Mouse (Mus musculus): ENCODE data around the gene Tcf20. TPM values are rescaled to one million over a fixed set of nuclear protein-coding genes. Genes with fewer than 3 reads are reported as not detected.
A peak's percentile ranks its signal among the peaks of the same experiment; 100 is the strongest.

Tcf20 gene
- total and polyA plus RNA-seq, 3 experiments, result 24.2 to 146 (median 128) TPM

GRCm38 (mm10) chr15:82898141-82898739, 89.4 kb downstream of the Tcf20 start:
- no peak for ATAC-seq (ENCODE audit: extremely low read depth, insufficient number of reproducible peaks, low FRiP score, poor library complexity, severe bottlenecking)
- peaks cover 37% of the 10 kb centered on the region for H3K4me1 ChIP-seq (ENCODE audit: insufficient read depth, low read depth, low read length)
- no peak for DNase-seq (ENCODE audit: low spot score)

GRCm38 (mm10) chr15:82896336-82896735, 91.3 kb downstream of the Tcf20 start:
- no peak for ATAC-seq (ENCODE audit: extremely low read depth, insufficient number of reproducible peaks, low FRiP score, poor library complexity, severe bottlenecking)
- Histone ChIP-seq H3K9me3 (replicated peaks) (no peaks in the 10 kb centered on the region), H3K4me1 (ENCODE audit: insufficient read depth, low read depth, low read length) (peaks cover 39% of the 10 kb centered on the region), H3K27me3 (ENCODE audit: insufficient read depth, low read length) (no peaks in the 10 kb centered on the region), H3K4me3 (ENCODE audit: low read depth, low read length) (no peak overlapping the region), H3K36me3 (replicated peaks) (peaks cover 18% of the 10 kb centered on the region)
- TF ChIP-seq POLR2AphosphoS5 (IDR thresholded peaks at IDR 0.05; ENCODE audit: insufficient replicate concordance, low read depth, low read length) (no peak), GATA2 (IDR thresholded peaks at IDR 0.05; ENCODE audit: borderline replicate concordance, low read depth, low read length) (no peak), TAL1 (conservative IDR thresholded peaks at IDR 0.05; ENCODE audit: low read depth, low read length) (no peak), CTCF (IDR thresholded peaks at IDR 0.05; ENCODE audit: low read depth, low read length) (no peak), GATA1 (IDR thresholded peaks at IDR 0.05; ENCODE audit: borderline replicate concordance, low read length) (no peak)
- no peak for DNase-seq (ENCODE audit: low spot score)

More at GRCm38 (mm10) chr15:82898141-82898739, 89.4 kb downstream of the Tcf20 start:
- TF ChIP-seq GATA2 (IDR thresholded peaks at IDR 0.05; ENCODE audit: borderline replicate concordance, low read depth, low read length), result no peak
- no peak for TF ChIP-seq CTCF (IDR thresholded peaks at IDR 0.05; ENCODE audit: low read depth, low read length)
- no peak for TF ChIP-seq POLR2AphosphoS5 (IDR thresholded peaks at IDR 0.05; ENCODE audit: insufficient replicate concordance, low read depth, low read length)
- no peak for TF ChIP-seq GATA1 (IDR thresholded peaks at IDR 0.05; ENCODE audit: borderline replicate concordance, low read length)
- TF ChIP-seq TAL1 (conservative IDR thresholded peaks at IDR 0.05; ENCODE audit: low read depth, low read length), result no peak
- H3K36me3 ChIP-seq (replicated peaks), result peaks cover 31% of the 10 kb centered on the region
- H3K9me3 ChIP-seq (replicated peaks), result no peaks in the 10 kb centered on the region
- no peaks in the 10 kb centered on the region for H3K27me3 ChIP-seq (ENCODE audit: insufficient read depth, low read length)
- peak overlapping the region; percentile 96 for H3K4me3 ChIP-seq (ENCODE audit: low read depth, low read length)

- DNase-seq (ENCODE audit: low spot score) (no peak), ATAC-seq (ENCODE audit: extremely low read depth, insufficient number of reproducible peaks, low FRiP score, poor library complexity, severe bottlenecking) (no peak)
- peaks cover 34% of the 10 kb centered on the region for H3K4me1 ChIP-seq (ENCODE audit: insufficient read depth, low read depth, low read length)
- H3K4me3 ChIP-seq (ENCODE audit: low read depth, low read length), result no peak overlapping the region
- H3K9me3 ChIP-seq (replicated peaks), result no peaks in the 10 kb centered on the region
- TF ChIP-seq CTCF (IDR thresholded peaks at IDR 0.05; ENCODE audit: low read depth, low read length), result no peak
- no peaks in the 10 kb centered on the region for H3K27me3 ChIP-seq (ENCODE audit: insufficient read depth, low read length)
- peaks cover 21% of the 10 kb centered on the region for H3K36me3 ChIP-seq (replicated peaks)
These were observed 97.2 kb downstream of the Tcf20 start for GRCm38 (mm10) chr15:82890470-82890869.

- ATAC-seq (ENCODE audit: extremely low read depth, insufficient number of reproducible peaks, low FRiP score, poor library complexity, severe bottlenecking), result no peak
- H3K9me3 ChIP-seq (replicated peaks), result no peaks in the 10 kb centered on the region
- peaks cover 19% of the 10 kb centered on the region for H3K36me3 ChIP-seq (replicated peaks)
- peaks cover 30% of the 10 kb centered on the region for H3K4me1 ChIP-seq (ENCODE audit: insufficient read depth, low read depth, low read length)
- H3K27me3 ChIP-seq (ENCODE audit: insufficient read depth, low read length), result no peaks in the 10 kb centered on the region
- no peak for DNase-seq (ENCODE audit: low spot score)
- TF ChIP-seq TAL1 (conservative IDR thresholded peaks at IDR 0.05; ENCODE audit: low read depth, low read length) (no peak), GATA2 (IDR thresholded peaks at IDR 0.05; ENCODE audit: borderline replicate concordance, low read depth, low read length) (no peak), GATA1 (IDR thresholded peaks at IDR 0.05; ENCODE audit: borderline replicate concordance, low read length) (no peak), POLR2AphosphoS5 (IDR thresholded peaks at IDR 0.05; ENCODE audit: insufficient replicate concordance, low read depth, low read length) (no peak), CTCF (IDR thresholded peaks at IDR 0.05; ENCODE audit: low read depth, low read length) (no peak)
- H3K4me3 ChIP-seq (ENCODE audit: low read depth, low read length), result no peak overlapping the region
These were observed 98.2 kb downstream of the Tcf20 start for GRCm38 (mm10) chr15:82889426-82889825.

GRCm38 (mm10) chr15:82888466-82888865, 99.2 kb downstream of the Tcf20 start:
- H3K4me1 ChIP-seq (ENCODE audit: insufficient read depth, low read depth, low read length), result peaks cover 23% of the 10 kb centered on the region
- H3K27me3 ChIP-seq (ENCODE audit: insufficient read depth, low read length), result no peaks in the 10 kb centered on the region
- DNase-seq (ENCODE audit: low spot score) (peak; percentile 19), ATAC-seq (ENCODE audit: extremely low read depth, insufficient number of reproducible peaks, low FRiP score, poor library complexity, severe bottlenecking) (peak; percentile 49)
- H3K4me3 ChIP-seq (ENCODE audit: low read depth, low read length), result no peak overlapping the region
- TF ChIP-seq GATA1 (IDR thresholded peaks at IDR 0.05; ENCODE audit: borderline replicate concordance, low read length), result no peak
- TF ChIP-seq CTCF (IDR thresholded peaks at IDR 0.05; ENCODE audit: low read depth, low read length), result no peak
- TF ChIP-seq GATA2 (IDR thresholded peaks at IDR 0.05; ENCODE audit: borderline replicate concordance, low read depth, low read length), result no peak
- no peak for TF ChIP-seq POLR2AphosphoS5 (IDR thresholded peaks at IDR 0.05; ENCODE audit: insufficient replicate concordance, low read depth, low read length)
- no peak for TF ChIP-seq TAL1 (conservative IDR thresholded peaks at IDR 0.05; ENCODE audit: low read depth, low read length)
- H3K9me3 ChIP-seq (replicated peaks), result no peaks in the 10 kb centered on the region
- peaks cover 19% of the 10 kb centered on the region for H3K36me3 ChIP-seq (replicated peaks)

GRCm38 (mm10) chr15:82877309-82877708, 110.4 kb downstream of the Tcf20 start:
- DNase-seq (ENCODE audit: low spot score), result peak; percentile 9
- TF ChIP-seq GATA2 (IDR thresholded peaks at IDR 0.05; ENCODE audit: borderline replicate concordance, low read depth, low read length), result no peak
- no peak for TF ChIP-seq CTCF (IDR thresholded peaks at IDR 0.05; ENCODE audit: low read depth, low read length)
- TF ChIP-seq TAL1 (conservative IDR thresholded peaks at IDR 0.05; ENCODE audit: low read depth, low read length), result no peak
- no peak for TF ChIP-seq GATA1 (IDR thresholded peaks at IDR 0.05; ENCODE audit: borderline replicate concordance, low read length)
- TF ChIP-seq POLR2AphosphoS5 (IDR thresholded peaks at IDR 0.05; ENCODE audit: insufficient replicate concordance, low read depth, low read length), result no peak
- Histone ChIP-seq H3K36me3 (replicated peaks) (peaks cover 9% of the 10 kb centered on the region), H3K9me3 (replicated peaks) (no peaks in the 10 kb centered on the region), H3K4me3 (ENCODE audit: low read depth, low read length) (no peak overlapping the region), H3K27me3 (ENCODE audit: insufficient read depth, low read length) (no peaks in the 10 kb centered on the region), H3K4me1 (ENCODE audit: insufficient read depth, low read depth, low read length) (peaks cover 2% of the 10 kb centered on the region; the same call in 1 of the 2 replicates)
- no peak for ATAC-seq (ENCODE audit: extremely low read depth, insufficient number of reproducible peaks, low FRiP score, poor library complexity, severe bottlenecking)
